Mouse (Mus musculus): ENCODE measurements at regions not wholly inside any gene's neighbourhood (a gene's known extent, or its start where the extent isn't known, plus 50 kb on each side); places are given as distances from the start of the nearest gene placed in this dataset.

DNA sequence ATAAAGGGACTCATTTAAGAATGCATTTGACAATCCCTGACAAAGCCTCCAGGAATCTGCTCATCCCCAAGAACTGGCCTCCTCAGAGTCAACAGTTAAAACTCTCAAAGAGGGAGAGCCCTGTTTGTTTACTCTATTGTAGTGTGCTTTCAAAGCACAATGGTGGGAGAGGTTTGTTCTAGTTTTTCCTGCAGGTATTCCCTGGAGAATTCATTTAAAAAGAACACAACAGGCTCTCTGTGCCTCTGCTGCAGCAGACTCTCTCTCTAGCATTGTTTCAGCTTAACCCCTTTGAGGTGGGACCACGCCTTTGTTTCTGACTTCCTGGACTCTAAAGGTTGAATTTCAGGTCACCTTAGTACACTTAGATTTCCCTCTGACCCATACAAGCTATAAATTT is 149.1 kb downstream of the Kitl start:
- TF ChIP-seq POLR2A (IDR thresholded peaks at IDR 0.05; ENCODE audit: insufficient read depth, low read length) (no peak), EP300 (IDR thresholded peaks at IDR 0.05; ENCODE audit: insufficient read depth, low read depth, low read length) (peak; percentile 47; the same call in 1 of the 2 replicates), CTCF (IDR thresholded peaks at IDR 0.05; ENCODE audit: low read depth, low read length) (no peak)
- Histone ChIP-seq H3K4me3 (ENCODE audit: low read depth, low read length) (no peak overlapping the region), H3K4me1 (ENCODE audit: control insufficient read depth, insufficient read depth, low read length) (peaks cover 13% of the 10 kb centered on the region), H3K9me3 (replicated peaks; ENCODE audit: control insufficient read depth, insufficient read depth, low read length, poor library complexity, severe bottlenecking) (no peaks in the 10 kb centered on the region), H3K27me3 (ENCODE audit: control insufficient read depth, insufficient read depth, low read length, poor library complexity, severe bottlenecking) (no peaks in the 10 kb centered on the region), H3K27ac (ENCODE audit: insufficient read depth, low read length) (peak overlapping the region; percentile 69; the same call in 1 of the 2 replicates), H3K36me3 (ENCODE audit: control insufficient read depth, insufficient read depth, low read length, poor library complexity, severe bottlenecking) (no peaks in the 10 kb centered on the region), H3K9ac (ENCODE audit: low read depth, poor library complexity, severe bottlenecking) (no peak overlapping the region)

GRCm38 (mm10) chr10:100170836-100171235 is 155.4 kb downstream of the Kitl start:
- Histone ChIP-seq H3K9me3 (replicated peaks; ENCODE audit: control insufficient read depth, insufficient read depth, low read length, poor library complexity, severe bottlenecking) (no peaks in the 10 kb centered on the region), H3K4me1 (ENCODE audit: control insufficient read depth, insufficient read depth, low read length) (no peaks in the 10 kb centered on the region), H3K36me3 (ENCODE audit: control insufficient read depth, insufficient read depth, low read length, poor library complexity, severe bottlenecking) (no peaks in the 10 kb centered on the region), H3K27me3 (ENCODE audit: control insufficient read depth, insufficient read depth, low read length, poor library complexity, severe bottlenecking) (no peaks in the 10 kb centered on the region), H3K9ac (ENCODE audit: low read depth, poor library complexity, severe bottlenecking) (no peak overlapping the region), H3K27ac (ENCODE audit: insufficient read depth, low read length) (no peak overlapping the region), H3K4me3 (ENCODE audit: low read depth, low read length) (no peak overlapping the region)
- TF ChIP-seq POLR2A (IDR thresholded peaks at IDR 0.05; ENCODE audit: insufficient read depth, low read length) (no peak), EP300 (IDR thresholded peaks at IDR 0.05; ENCODE audit: insufficient read depth, low read depth, low read length) (no peak)

DNA sequence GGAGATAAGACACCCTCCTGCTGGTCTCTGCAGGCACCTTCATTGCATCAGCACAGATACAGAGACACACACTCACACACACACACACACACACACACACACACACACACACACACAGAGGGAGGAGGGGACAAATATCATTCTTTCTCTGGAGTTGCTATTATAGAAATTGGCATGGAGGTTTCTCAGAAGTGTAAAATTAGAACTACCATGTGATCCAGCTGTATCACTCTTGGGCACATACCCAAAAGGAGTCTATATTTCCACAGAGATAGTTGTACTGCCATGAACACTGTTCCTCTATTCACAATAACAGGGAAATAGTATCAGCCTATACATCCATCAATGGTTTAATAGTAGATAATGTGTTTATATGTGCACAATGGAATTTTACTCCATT is 137.8 kb upstream of the Gm4301 start:
- TF ChIP-seq EP300 (IDR thresholded peaks at IDR 0.05; ENCODE audit: insufficient read depth, low read depth, low read length) (no peak), POLR2A (IDR thresholded peaks at IDR 0.05; ENCODE audit: insufficient read depth, low read length) (no peak), CTCF (IDR thresholded peaks at IDR 0.05; ENCODE audit: low read depth, low read length) (no peak)
- H3K27me3 ChIP-seq (ENCODE audit: control insufficient read depth, insufficient read depth, low read length, poor library complexity, severe bottlenecking): no peaks in the 10 kb centered on the region
- H3K4me3 ChIP-seq (ENCODE audit: low read depth, low read length): no peak overlapping the region

DNA sequence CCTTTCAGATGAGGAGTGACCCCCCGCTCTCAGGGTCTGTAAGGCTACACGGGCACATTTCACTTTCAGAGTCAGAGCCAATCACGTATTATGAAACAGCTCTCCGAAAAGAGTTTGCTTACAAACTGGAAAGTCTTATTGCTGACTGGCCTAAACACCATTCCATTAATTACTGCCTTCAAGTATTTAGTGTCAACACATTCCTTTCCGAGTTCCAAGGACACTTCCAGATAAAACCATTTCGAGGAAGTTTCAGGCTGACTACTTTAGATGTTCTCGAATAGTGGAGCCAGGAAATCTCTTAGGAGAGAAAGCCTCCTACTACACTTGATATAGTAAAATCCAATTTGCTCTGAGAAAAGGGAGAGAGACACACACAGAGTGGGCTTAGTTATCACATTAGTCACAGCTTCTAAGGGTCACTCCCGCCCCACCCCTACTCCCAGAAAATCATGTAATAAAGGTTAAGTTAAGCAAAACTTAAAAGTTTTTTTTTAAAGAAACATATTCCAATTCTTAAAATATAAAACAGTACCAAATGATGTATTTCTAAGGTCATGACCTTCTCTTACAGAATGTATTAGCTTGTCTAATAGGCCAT is 136.3 kb upstream of the Gm4301 start:
- H3K27me3 ChIP-seq (ENCODE audit: control insufficient read depth, insufficient read depth, low read length, poor library complexity, severe bottlenecking): no peaks in the 10 kb centered on the region
- no peaks in the 10 kb centered on the region for H3K4me1 ChIP-seq (ENCODE audit: control insufficient read depth, insufficient read depth, low read length)
- H3K36me3 ChIP-seq (ENCODE audit: control insufficient read depth, insufficient read depth, low read length, poor library complexity, severe bottlenecking): no peaks in the 10 kb centered on the region
- H3K4me3 ChIP-seq (ENCODE audit: low read depth, low read length): no peak overlapping the region
- TF ChIP-seq CTCF (IDR thresholded peaks at IDR 0.05; ENCODE audit: low read depth, low read length) (no peak), EP300 (IDR thresholded peaks at IDR 0.05; ENCODE audit: insufficient read depth, low read depth, low read length) (no peak), POLR2A (IDR thresholded peaks at IDR 0.05; ENCODE audit: insufficient read depth, low read length) (no peak)
- H3K9me3 ChIP-seq (replicated peaks; ENCODE audit: control insufficient read depth, insufficient read depth, low read length, poor library complexity, severe bottlenecking): no peaks in the 10 kb centered on the region
- H3K9ac ChIP-seq (ENCODE audit: low read depth, poor library complexity, severe bottlenecking): no peak overlapping the region
- no peak overlapping the region for H3K27ac ChIP-seq (ENCODE audit: insufficient read depth, low read length)

More for the DNA sequence above, 137.8 kb upstream of the Gm4301 start:
- no peak overlapping the region for H3K27ac ChIP-seq (ENCODE audit: insufficient read depth, low read length)
- H3K4me1 ChIP-seq (ENCODE audit: control insufficient read depth, insufficient read depth, low read length): no peaks in the 10 kb centered on the region
- no peak overlapping the region for H3K9ac ChIP-seq (ENCODE audit: low read depth, poor library complexity, severe bottlenecking)
- H3K9me3 ChIP-seq (replicated peaks; ENCODE audit: control insufficient read depth, insufficient read depth, low read length, poor library complexity, severe bottlenecking): no peaks in the 10 kb centered on the region
- H3K36me3 ChIP-seq (ENCODE audit: control insufficient read depth, insufficient read depth, low read length, poor library complexity, severe bottlenecking): no peaks in the 10 kb centered on the region

GRCm38 (mm10) chr10:100200431-100200830 is 135.0 kb upstream of the Gm4301 start:
- Histone ChIP-seq H3K9me3 (replicated peaks; ENCODE audit: control insufficient read depth, insufficient read depth, low read length, poor library complexity, severe bottlenecking) (no peaks in the 10 kb centered on the region), H3K27ac (ENCODE audit: insufficient read depth, low read length) (no peak overlapping the region), H3K27me3 (ENCODE audit: control insufficient read depth, insufficient read depth, low read length, poor library complexity, severe bottlenecking) (no peaks in the 10 kb centered on the region), H3K9ac (ENCODE audit: low read depth, poor library complexity, severe bottlenecking) (no peak overlapping the region), H3K36me3 (ENCODE audit: control insufficient read depth, insufficient read depth, low read length, poor library complexity, severe bottlenecking) (no peaks in the 10 kb centered on the region), H3K4me3 (ENCODE audit: low read depth, low read length) (no peak overlapping the region), H3K4me1 (ENCODE audit: control insufficient read depth, insufficient read depth, low read length) (no peaks in the 10 kb centered on the region)
- no peak for TF ChIP-seq EP300 (IDR thresholded peaks at IDR 0.05; ENCODE audit: insufficient read depth, low read depth, low read length)
- no peak for TF ChIP-seq CTCF (IDR thresholded peaks at IDR 0.05; ENCODE audit: low read depth, low read length)
- no peak for TF ChIP-seq POLR2A (IDR thresholded peaks at IDR 0.05; ENCODE audit: insufficient read depth, low read length)

GRCm38 (mm10) chr10:100206617-100207530 is 128.6 kb upstream of the Gm4301 start:
- H3K9me3 ChIP-seq (replicated peaks; ENCODE audit: control insufficient read depth, insufficient read depth, low read length, poor library complexity, severe bottlenecking): no peaks in the 10 kb centered on the region
- TF ChIP-seq CTCF (IDR thresholded peaks at IDR 0.05; ENCODE audit: low read depth, low read length) (no peak), EP300 (IDR thresholded peaks at IDR 0.05; ENCODE audit: insufficient read depth, low read depth, low read length) (no peak), POLR2A (IDR thresholded peaks at IDR 0.05; ENCODE audit: insufficient read depth, low read length) (no peak)
- H3K36me3 ChIP-seq (ENCODE audit: control insufficient read depth, insufficient read depth, low read length, poor library complexity, severe bottlenecking): no peaks in the 10 kb centered on the region
- no peak overlapping the region for H3K27ac ChIP-seq (ENCODE audit: insufficient read depth, low read length)
- H3K9ac ChIP-seq (ENCODE audit: low read depth, poor library complexity, severe bottlenecking): no peak overlapping the region
- no peak overlapping the region for H3K4me3 ChIP-seq (ENCODE audit: low read depth, low read length)
- no peaks in the 10 kb centered on the region for H3K27me3 ChIP-seq (ENCODE audit: control insufficient read depth, insufficient read depth, low read length, poor library complexity, severe bottlenecking)
- no peaks in the 10 kb centered on the region for H3K4me1 ChIP-seq (ENCODE audit: control insufficient read depth, insufficient read depth, low read length)
